Mouse (Mus musculus) liver, embryonic 11.5 days (tissue): ENCODE results near the gene Dtx3l. TPM values are rescaled to one million over a fixed set of nuclear protein-coding genes. Genes with fewer than 3 reads are reported as not detected.
"Not testable (repeated sequence)": the region's sequence is repeated elsewhere in the genome, so short reads cannot be mapped to it uniquely, and the experiment has no call there.

Experiments
- ATAC-seq: fragments of 200-750 bp; cut with Nextera tagmentation; replicated peaks from 2 replicates; pipeline ENCODE4 v1.8.0; 2017; ENCODE audit warnings: moderate number of reproducible peaks, mild to moderate bottlenecking, moderate TSS enrichment, moderate library complexity; ENCODE audit not compliant: low FRiP score
- DNase-seq: peaks from one replicate; pipeline ENCODE4 v3.0.0-alpha.2; 2017; ENCODE audit warnings: low spot score
- H3K27ac ChIP-seq: fragments of 300-500 bp; sonication (generic); 2 replicates; pipeline ENCODE4 v1.5.1; 2014; ENCODE audit warnings: mild to moderate bottlenecking, low read depth, low read length, control low read depth
- H3K27me3 ChIP-seq: fragments of 300-500 bp; sonication (generic); replicated peaks from 2 replicates; pipeline ENCODE4 v1.6.1; 2014; ENCODE audit warnings: low read length, mixed read lengths; ENCODE audit not compliant: control insufficient read depth, insufficient read depth
- H3K36me3 ChIP-seq: fragments of 300-500 bp; sonication (generic); 2 replicates; pipeline ENCODE4 v1.6.1; 2014; ENCODE audit warnings: mild to moderate bottlenecking, low read length, moderate library complexity, mixed read lengths; ENCODE audit not compliant: control insufficient read depth, insufficient read depth
- H3K4me1 ChIP-seq: fragments of 300-500 bp; sonication (generic); replicated peaks from 2 replicates; pipeline ENCODE4 v1.6.1; 2014; ENCODE audit warnings: low read length, mixed read lengths; ENCODE audit not compliant: control insufficient read depth, insufficient read depth
- H3K4me2 ChIP-seq: fragments of 300-500 bp; sonication (generic); 2 replicates; pipeline ENCODE4 v1.6.1; 2014; ENCODE audit warnings: mild to moderate bottlenecking, control low read depth, moderate library complexity
- H3K4me3 ChIP-seq: fragments of 300-500 bp; sonication (generic); 2 replicates; pipeline ENCODE4 v1.5.1; 2014; ENCODE audit warnings: low read depth, low read length, control low read depth
- H3K9ac ChIP-seq: fragments of 300-500 bp; sonication (generic); 2 replicates; pipeline ENCODE4 v1.6.1; 2014; ENCODE audit warnings: low read depth, low read length, control low read depth
- H3K9me3 ChIP-seq: fragments of 300-500 bp; sonication (generic); 2 replicates; pipeline ENCODE4 v1.6.1; 2016; ENCODE audit warnings: low read length, inconsistent platforms, mixed read lengths; ENCODE audit not compliant: control insufficient read depth
- WGBS: fragments of 180-500 bp; shearing (Covaris S2); extraction: QIAGEN DNeasy Blood & Tissue Kit; methylation state at CpG from one replicate; pipeline ENCODE4 v1.1.7; 2014; 5-methylcytosine and 5-hydroxymethylcytosine counted together
- polyA plus RNA-seq: library from polyadenylated mRNA; unstranded; fragments of >200 nt; fragmentation: Nextera tagmentation; extraction: Ambion mirVana; gene quantifications from 2 replicates; pipeline ENCODE4 v1.2.1, GENCODE M21; 2014

Dtx3l gene
- polyA plus RNA-seq, 1 experiment from 2014 or later, result 3.2 TPM

- Histone ChIP-seq H3K9ac (no peak overlapping the region), H3K4me3 (no peak overlapping the region), H3K36me3 (no peaks in the 10 kb centered on the region), H3K4me2 (no peak overlapping the region), H3K4me1 (no peaks in the 10 kb centered on the region; the same call in 1 of the 2 replicates), H3K27ac (no peak overlapping the region), H3K27me3 (no peaks in the 10 kb centered on the region), H3K9me3 (no peaks in the 10 kb centered on the region)
- ATAC-seq (no peak), DNase-seq (no peak)
- 57% methylated on average over 4 of the region's 4 CpGs for WGBS
Observed at GRCm38 (mm10) chr16:35904121-35904736, 34.7 kb downstream of the Dtx3l start.

DNA sequence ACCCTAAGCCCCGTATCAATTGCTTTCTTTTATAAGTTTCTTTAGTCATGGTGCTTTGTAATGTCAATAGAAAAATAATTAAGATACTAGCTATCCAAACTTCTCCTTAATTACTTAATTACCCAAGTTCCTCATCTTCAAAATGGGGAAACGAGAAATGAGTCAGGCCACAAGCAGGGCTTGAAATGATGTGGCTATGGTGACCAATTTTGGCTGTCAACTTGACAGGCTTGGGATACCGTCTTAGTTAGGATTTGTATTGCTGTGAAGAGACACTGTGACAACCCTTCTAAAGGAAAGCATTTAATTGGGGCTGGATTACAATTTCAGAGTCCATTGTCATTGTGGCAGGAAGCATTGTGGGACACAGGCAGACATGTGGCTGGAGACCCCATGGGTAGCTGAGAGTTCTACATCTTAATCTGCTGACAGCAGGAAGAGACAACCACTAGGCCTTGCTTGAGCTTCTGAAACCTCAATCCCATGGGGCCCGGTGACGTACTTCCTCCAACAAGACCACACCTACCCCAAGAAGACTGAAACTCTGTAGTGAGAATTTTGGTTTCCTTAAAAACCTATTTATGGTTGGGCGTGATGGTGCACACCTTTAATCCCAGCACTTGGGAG, 35.8 kb downstream of the Dtx3l start:
- Histone ChIP-seq H3K4me3 (no peak overlapping the region), H3K9ac (no peak overlapping the region), H3K27me3 (no peaks in the 10 kb centered on the region), H3K36me3 (no peaks in the 10 kb centered on the region), H3K4me2 (no peak overlapping the region), H3K9me3 (no peaks in the 10 kb centered on the region), H3K27ac (no peak overlapping the region), H3K4me1 (no peaks in the 10 kb centered on the region; the same call in 1 of the 2 replicates)
- 74% methylated on average over 6 of the region's 6 CpGs for WGBS
- DNase-seq (no peak), ATAC-seq (no peak)

- Histone ChIP-seq H3K4me1 (no peaks in the 10 kb centered on the region), H3K36me3 (no peaks in the 10 kb centered on the region), H3K27ac (no peak overlapping the region), H3K9ac (no peak overlapping the region), H3K9me3 (no peaks in the 10 kb centered on the region), H3K4me3 (no peak overlapping the region), H3K4me2 (no peak overlapping the region), H3K27me3 (no peaks in the 10 kb centered on the region)
- no peak for ATAC-seq
- no peak for DNase-seq
- WGBS, result 74% methylated on average over 3 of the region's 3 CpGs
Observed at GRCm38 (mm10) chr16:35900541-35900940, 38.4 kb downstream of the Dtx3l start.

DNA sequence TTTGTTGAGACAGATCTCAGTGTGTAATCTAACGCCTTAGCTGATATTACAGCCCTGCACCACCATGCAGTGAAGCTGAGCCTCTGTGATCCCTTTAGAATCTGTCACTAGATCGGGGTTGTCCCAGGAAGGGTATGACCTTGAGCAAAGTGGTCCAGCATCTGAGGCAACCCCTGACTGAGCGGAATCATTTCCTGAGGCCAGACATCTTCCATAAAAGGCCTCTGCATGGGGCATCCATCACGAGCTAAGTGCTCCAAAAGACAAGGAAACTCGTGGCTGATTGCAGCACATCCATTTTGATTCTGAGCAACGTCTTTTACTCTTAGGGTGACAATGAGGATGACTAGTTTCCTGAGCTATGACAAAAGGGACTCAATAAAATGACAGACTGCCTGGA, 44.0 kb downstream of the Dtx3l start:
- Histone ChIP-seq H3K27ac (no peak overlapping the region), H3K4me2 (no peak overlapping the region), H3K27me3 (no peaks in the 10 kb centered on the region), H3K4me1 (no peaks in the 10 kb centered on the region), H3K36me3 (no peaks in the 10 kb centered on the region), H3K4me3 (no peak overlapping the region), H3K9me3 (no peaks in the 10 kb centered on the region), H3K9ac (no peak overlapping the region)
- DNase-seq, result no peak
- no peak for ATAC-seq
- 68% methylated on average over 6 of the region's 6 CpGs for whole genome bisulfite sequencing

- DNase-seq, H3K4me2 ChIP-seq, H3K27ac ChIP-seq, H3K9me3 ChIP-seq, H3K4me3 ChIP-seq, H3K4me1 ChIP-seq, ATAC-seq, H3K9ac ChIP-seq, H3K36me3 ChIP-seq, H3K27me3 ChIP-seq: not testable (repeated sequence)
- 70% methylated on average over 5 of the region's 5 CpGs for WGBS
Observed at GRCm38 (mm10) chr16:35891603-35892002, 47.3 kb downstream of the Dtx3l start.

DNA sequence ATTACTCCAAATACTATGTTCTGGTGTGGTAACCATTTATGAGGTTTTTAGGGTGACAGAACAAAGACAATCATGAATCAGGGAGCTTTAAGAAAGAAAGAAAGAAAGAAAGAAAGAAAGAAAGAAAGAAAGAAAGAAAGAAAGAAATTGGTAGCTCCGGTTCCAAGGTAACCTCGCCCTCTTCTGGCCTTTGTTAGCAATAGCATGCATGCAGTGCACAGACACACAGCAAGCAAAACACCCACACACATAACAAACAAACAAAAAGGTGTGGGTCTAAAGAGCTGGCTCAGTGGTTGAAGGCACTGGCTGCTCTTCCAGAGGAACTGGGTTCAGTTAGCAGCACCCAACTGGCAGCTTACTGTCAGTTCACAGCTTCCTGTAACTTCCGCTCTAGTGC, 48.3 kb downstream of the Dtx3l start:
- H3K36me3 ChIP-seq, result no peaks in the 10 kb centered on the region
- no peak overlapping the region for H3K27ac ChIP-seq
- H3K4me3 ChIP-seq, result no peak overlapping the region
- no peaks in the 10 kb centered on the region for H3K27me3 ChIP-seq
- DNase-seq (no peak), ATAC-seq (no peak)
- H3K4me2 ChIP-seq, result no peak overlapping the region
- no peaks in the 10 kb centered on the region for H3K4me1 ChIP-seq
- no peaks in the 10 kb centered on the region for H3K9me3 ChIP-seq
- H3K9ac ChIP-seq, result no peak overlapping the region
- 65% methylated on average over 3 of the region's 3 CpGs for WGBS

DNA sequence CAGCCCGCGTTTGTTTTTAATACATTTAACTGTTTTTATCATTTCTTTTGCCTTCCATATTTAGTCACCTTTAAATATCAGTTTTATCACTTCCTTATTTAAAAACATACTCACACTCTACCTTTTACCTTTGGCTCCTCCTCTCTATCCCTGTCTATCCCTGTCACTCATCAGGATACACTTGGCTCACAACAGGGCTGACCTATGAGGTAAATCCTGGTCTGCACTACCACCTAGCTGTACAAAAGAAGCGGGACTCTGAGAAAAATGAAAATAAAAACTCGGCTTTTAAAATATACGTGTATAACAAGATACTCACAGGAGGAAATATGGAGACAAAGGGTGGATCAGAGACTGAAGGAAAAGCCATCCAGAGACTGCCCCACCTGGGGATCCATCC, 50.0 kb downstream of the Dtx3l start:
- Histone ChIP-seq H3K36me3 (no peaks in the 10 kb centered on the region), H3K9ac (no peak overlapping the region), H3K9me3 (no peaks in the 10 kb centered on the region), H3K4me3 (no peak overlapping the region), H3K4me1 (no peaks in the 10 kb centered on the region), H3K4me2 (no peak overlapping the region), H3K27me3 (no peaks in the 10 kb centered on the region), H3K27ac (no peak overlapping the region)
- no peak for ATAC-seq
- no peak for DNase-seq
- 86% methylated on average over 5 of the region's 5 CpGs for WGBS

- no peak for ATAC-seq
- DNase-seq, result no peak
- no peaks in the 10 kb centered on the region for H3K9me3 ChIP-seq
- no peak overlapping the region for H3K9ac ChIP-seq
- no peaks in the 10 kb centered on the region for H3K27me3 ChIP-seq
- no peaks in the 10 kb centered on the region for H3K36me3 ChIP-seq
- no peak overlapping the region for H3K4me3 ChIP-seq
- 78% methylated on average over 7 of the region's 7 CpGs for WGBS
- no peak overlapping the region for H3K4me2 ChIP-seq
- no peak overlapping the region for H3K27ac ChIP-seq
- H3K4me1 ChIP-seq, result no peaks in the 10 kb centered on the region
Observed at GRCm38 (mm10) chr16:35888174-35888573, 50.8 kb downstream of the Dtx3l start.
